Mouse (Mus musculus): Measurements from ENCODE around the gene Klhl3.

DNA sequence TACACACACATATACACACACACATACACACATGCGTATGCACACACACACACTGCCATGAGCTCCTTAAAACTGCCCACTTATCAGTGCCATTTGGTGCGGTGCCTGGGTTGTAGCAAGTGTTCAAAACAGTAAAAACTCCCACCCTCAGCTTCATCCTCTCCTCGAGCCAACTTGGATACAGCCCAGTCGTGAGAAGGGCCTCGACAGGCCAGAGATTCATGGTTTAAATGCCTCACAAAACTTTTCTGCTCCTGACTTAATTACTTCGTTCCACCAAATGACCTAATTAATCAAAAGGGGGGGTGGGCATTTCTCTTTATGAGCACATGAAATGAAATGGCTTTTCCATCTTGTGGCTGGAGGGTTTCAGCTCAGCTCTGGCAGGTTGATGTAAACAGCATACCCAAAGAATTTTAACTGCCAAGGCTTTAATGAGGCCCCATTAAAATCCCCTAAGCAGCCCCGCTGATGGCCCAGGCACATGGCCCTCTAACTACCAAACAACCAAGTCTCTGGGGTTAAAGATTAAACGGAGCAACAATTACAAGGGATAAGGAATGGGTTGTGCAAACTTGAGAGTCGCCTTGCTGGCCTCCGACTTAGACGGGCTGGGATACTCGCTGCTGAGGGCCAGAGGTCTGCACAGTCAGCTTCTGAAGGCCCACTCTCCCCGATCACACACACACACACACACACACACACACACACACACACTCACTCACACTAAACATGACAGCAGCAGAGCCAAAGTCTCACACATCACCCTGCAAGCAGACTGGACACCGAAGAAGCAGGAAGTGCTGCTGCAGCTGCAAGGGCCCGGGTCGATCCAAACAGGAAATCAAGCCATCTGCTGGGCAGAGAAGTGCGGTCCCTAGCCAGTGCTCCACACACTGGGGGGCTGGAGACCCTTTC is 55.2 kb downstream of the Klhl3 start:
- TF ChIP-seq CTCF (IDR thresholded peaks at IDR 0.05): peak; percentile 48
- peak; percentile 40; the same call in 1 of the 2 replicates for TF ChIP-seq EP300 (IDR thresholded peaks at IDR 0.05)
